8 mouse cellular contexts compared by ENCODE assay signal in the genomic region with DNA sequence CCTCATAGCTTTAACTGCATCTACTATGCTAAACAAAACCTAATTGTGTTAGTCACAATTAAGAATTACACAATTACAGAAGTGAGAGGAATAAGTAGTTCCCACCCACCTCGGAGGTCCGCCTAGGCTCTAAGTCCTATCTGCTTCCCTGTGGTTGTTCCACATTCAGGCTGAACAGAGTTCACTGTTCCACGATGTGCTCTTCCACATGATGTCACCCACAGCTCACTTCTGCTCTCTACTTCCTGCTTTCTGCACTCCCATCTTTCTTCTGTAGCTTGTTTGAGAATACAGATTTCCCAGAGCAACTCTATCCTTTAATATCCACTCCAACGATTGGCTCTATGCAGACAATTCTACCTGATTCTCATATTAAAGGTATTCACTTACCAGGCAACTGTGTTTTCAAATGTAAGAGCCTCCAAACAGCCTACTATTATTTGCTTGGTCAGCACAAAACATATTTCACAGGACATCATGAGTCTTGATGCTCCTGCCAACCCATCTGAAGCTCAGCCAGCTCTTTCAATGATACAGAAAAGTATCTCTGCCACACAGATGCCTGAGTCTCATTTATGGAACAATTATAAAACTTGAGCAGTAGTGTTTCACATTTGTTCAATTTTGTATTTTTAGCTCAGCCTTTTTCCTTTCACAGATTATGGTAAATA.
DNase-seq lines count a peak whose midpoint lies in the region; ATAC-seq and TF ChIP-seq lines count a peak whose summit lies in the region.
"Had no signal": no experiment of that assay in that cellular context is flagged by ENCODE, and none has a peak within 500 bp of the region (broad histone marks: within the 10 kb centered on the region; RNA-seq: fewer than 3 reads in every experiment).

No protein-coding gene starts in this region.

- no peak overlapping the region for H3K9ac ChIP-seq in heart, postnatal 0 days (replicated peaks; ENCODE audit: low read depth, low read length)
- no peak overlapping the region for H3K9ac ChIP-seq in lung, postnatal 0 days (replicated peaks; ENCODE audit: low read depth)
- H3K9ac ChIP-seq: limb, embryonic 13.5 days had no signal

- intact Hi-C loops in heart, postnatal 14 days (cut with DNase I), result no loop called here

- H3K4me3 ChIP-seq in heart, postnatal 0 days (ENCODE audit: low read depth, low read length), result no peak overlapping the region
- H3K4me3 ChIP-seq in lung, postnatal 0 days (ENCODE audit: low read depth, low read length), result no peak overlapping the region
- H3K4me3 ChIP-seq: limb, embryonic 13.5 days had no signal

- H3K36me3 ChIP-seq in heart, postnatal 0 days (replicated peaks; ENCODE audit: control insufficient read depth, insufficient read depth, low read length), result no peaks in the 10 kb centered on the region
- H3K36me3 ChIP-seq in lung, postnatal 0 days (ENCODE audit: insufficient read depth, low read length), result no peaks in the 10 kb centered on the region
- H3K36me3 ChIP-seq: limb, embryonic 13.5 days had no signal

- peak; percentile 19 for DNase-seq in heart, postnatal 0 days (ENCODE audit: low spot score)
- DNase-seq in heart, postnatal 14 days, result no peak
- peak; percentile 33 for DNase-seq in lung, postnatal 0 days (ENCODE audit: low spot score)
- no peak for DNase-seq in lung, postnatal 14 days
- peak; percentile 20 for DNase-seq in skeletal muscle tissue, adult 2 months (ENCODE audit: low read depth, low spot score)
- DNase-seq in MN1 (ENCODE audit: low spot score), result no peak

- WGBS in heart, postnatal 0 days, result 50% methylated on average over 4 of the region's 4 CpGs
- WGBS in lung, postnatal 0 days, result 76% methylated on average over 4 of the region's 4 CpGs

- peak; percentile 23; the same call in 1 of the 2 replicates for TF ChIP-seq CTCF in heart, postnatal 0 days (IDR thresholded peaks at IDR 0.05; ENCODE audit: low read depth)
- peak; percentile 23; the same call in 1 of the 2 replicates for TF ChIP-seq CTCF in lung, postnatal 0 days (IDR thresholded peaks at IDR 0.05)

- no peaks in the 10 kb centered on the region for H3K4me1 ChIP-seq in heart, postnatal 0 days (ENCODE audit: control insufficient read depth, insufficient read depth)
- no peaks in the 10 kb centered on the region for H3K4me1 ChIP-seq in lung, postnatal 0 days (ENCODE audit: insufficient read depth, low read depth, low read length)
- H3K4me1 ChIP-seq: limb, embryonic 13.5 days had no signal

- H3K4me2 ChIP-seq in heart, postnatal 0 days (ENCODE audit: low read depth, low read length), result no peak overlapping the region
- H3K4me2 ChIP-seq in lung, postnatal 0 days (replicated peaks; ENCODE audit: low read depth, low read length), result no peak overlapping the region
- H3K4me2 ChIP-seq: limb, embryonic 13.5 days had no signal

- no peak for ATAC-seq in heart, postnatal 0 days (ENCODE audit: insufficient read depth, low read depth)
- 0 out of 2 replicates have a peak, but pooled peaks have one; percentile 33 for ATAC-seq in lung, postnatal 0 days
- peak; percentile 100 for ATAC-seq in granulocyte monocyte progenitor cell, adult 5-6 weeks (replicated peaks; ENCODE audit: poor library complexity, severe bottlenecking)

- no peak for TF ChIP-seq EP300 in heart, postnatal 0 days (IDR thresholded peaks at IDR 0.05; ENCODE audit: low read depth)
- no peak for TF ChIP-seq EP300 in lung, postnatal 0 days (IDR thresholded peaks at IDR 0.05)

- H3K9me3 ChIP-seq in heart, postnatal 0 days (replicated peaks; ENCODE audit: control insufficient read depth, low read length), result no peaks in the 10 kb centered on the region
- H3K9me3 ChIP-seq in lung, postnatal 0 days (ENCODE audit: low read length), result no peaks in the 10 kb centered on the region
- H3K9me3 ChIP-seq: limb, embryonic 13.5 days had no signal

- no peaks in the 10 kb centered on the region for H3K27me3 ChIP-seq in heart, postnatal 0 days (ENCODE audit: control insufficient read depth, insufficient read depth, low read length)
- no peaks in the 10 kb centered on the region for H3K27me3 ChIP-seq in lung, postnatal 0 days (replicated peaks; ENCODE audit: insufficient read depth, low read length)
- H3K27me3 ChIP-seq: limb, embryonic 13.5 days had no signal

- H3K27ac ChIP-seq in heart, postnatal 0 days (ENCODE audit: low read depth), result no peak overlapping the region
- H3K27ac ChIP-seq in lung, postnatal 0 days (ENCODE audit: low read length), result no peak overlapping the region
- H3K27ac ChIP-seq: limb, embryonic 13.5 days had no signal

Comparison
In these comparisons a context has a peak if more than half of its experiments do, and no peak if none do; other contexts are left out.
1. DNase-seq: peak in heart, postnatal 0 days (single experiment), lung, postnatal 0 days (single experiment) and skeletal muscle tissue, adult 2 months (single experiment); none in heart, postnatal 14 days (0 of 2), lung, postnatal 14 days (single experiment) and MN1 (single experiment).